19 mouse cellular contexts compared by ENCODE assay signal in genomic region chr8:11482537-11482936, GRCm38 (mm10). TPM values are rescaled to one million over a fixed set of nuclear protein-coding genes. Genes with fewer than 3 reads are reported as not detected.
DNase-seq lines count a peak whose midpoint lies in the region.
"Had no signal": no experiment of that assay in that cellular context is flagged by ENCODE, and none has a peak within 500 bp of the region (broad histone marks: within the 10 kb centered on the region; RNA-seq: fewer than 3 reads in every experiment).

No protein-coding gene starts in this region.

- peak; percentile 89 for DNase-seq in heart, adult 11 months
- no peak for DNase-seq in heart, adult 8-10 months (ENCODE audit: low spot score)
- peak; percentile 36 for DNase-seq in kidney, adult 9 months
- DNase-seq in kidney, adult 18-20 months = no peak
- peak; percentile 62 for DNase-seq in testis, postnatal 14 days (ENCODE audit: low spot score)
- no peak for DNase-seq in testis, postnatal 10 days (ENCODE audit: low spot score)
- no peak for DNase-seq in layer of hippocampus, postnatal 14 days (ENCODE audit: low spot score in 2 of 2)
- DNase-seq: adrenal gland, postnatal 14 days; cerebellum, adult 2 months; cerebellum, postnatal 36 days; embryo, embryonic 11 days; gastrocnemius, postnatal 25 days; liver, embryonic 13.5 days; lung, embryonic 14.5 days; lung, postnatal 36 days; midbrain, embryonic 14.5 days; retina, postnatal 1 day; right cerebral cortex, postnatal 25 days; thymus, postnatal 25 days had no signal

RNA-seq across cellular contexts. Expression of gene Rab20, which starts 4.0 kb away (rescaled TPM):
- 10 to 100 TPM; 21.9 to 36.4 (median 28.1) TPM for total RNA-seq in heart, adult 8-10 months (2022)
- under 1 TPM; 0.74 to 0.94 TPM for total RNA-seq in layer of hippocampus, postnatal 14 days (2021)

RNA-seq across cellular contexts. Expression of gene Naxd, which starts 14.8 kb away (rescaled TPM):
- 10 to 100 TPM; 30.7 to 35.3 (median 32.1) TPM for total RNA-seq in heart, adult 8-10 months (2022)
- 10 to 100 TPM; 55.5 to 58.7 TPM for total RNA-seq in layer of hippocampus, postnatal 14 days (2021)

Comparison
In these comparisons a context has a peak if more than half of its experiments do, and no peak if none do; other contexts are left out.
1. DNase-seq: peak in heart, adult 11 months (single experiment), kidney, adult 9 months (single experiment) and testis, postnatal 14 days (single experiment); none in heart, adult 8-10 months (single experiment), kidney, adult 18-20 months (single experiment), testis, postnatal 10 days (single experiment) and layer of hippocampus, postnatal 14 days (0 of 2).
2. RNA of gene Rab20, which starts 4.0 kb away (total RNA-seq): 21.9 to 36.4 TPM in heart, adult 8-10 months; 0.74 to 0.94 TPM in layer of hippocampus, postnatal 14 days; every median in the first group is over 10 times any median in the second.